Mouse (Mus musculus) stomach, embryonic 16.5 days (tissue): ENCODE data around the gene Slc16a10. TPM values are rescaled to one million over a fixed set of nuclear protein-coding genes. Genes with fewer than 3 reads are reported as not detected.

Experiments used
- ATAC-seq: fragments of 200-750 bp; cut with Nextera tagmentation; 2 replicates; pipeline ENCODE4 v1.8.0; 2017; ENCODE audit warnings: moderate number of reproducible peaks, moderate TSS enrichment; ENCODE audit not compliant: insufficient read depth, low FRiP score
- H3K27ac ChIP-seq: fragments of 300-500 bp; sonication (generic); 2 replicates; pipeline ENCODE4 v1.5.1; 2014; ENCODE audit warnings: low read length
- H3K27me3 ChIP-seq: fragments of 300-500 bp; sonication (generic); 2 replicates; pipeline ENCODE4 v1.6.1; 2014; ENCODE audit warnings: low read length, control low read depth, mixed read lengths; ENCODE audit not compliant: control insufficient read depth, insufficient read depth
- H3K36me3 ChIP-seq: fragments of 300-500 bp; sonication (generic); 2 replicates; pipeline ENCODE4 v1.6.1; 2014; ENCODE audit warnings: low read length; ENCODE audit not compliant: control insufficient read depth, insufficient read depth
- H3K4me1 ChIP-seq: fragments of 300-500 bp; sonication (generic); 2 replicates; pipeline ENCODE4 v1.6.1; 2014; ENCODE audit warnings: low read length, control low read depth, mixed read lengths; ENCODE audit not compliant: control insufficient read depth, insufficient read depth
- H3K4me2 ChIP-seq: fragments of 300-500 bp; sonication (generic); 2 replicates; pipeline ENCODE4 v1.6.1; 2014; ENCODE audit warnings: low read depth, low read length, mixed read lengths
- H3K4me3 ChIP-seq: fragments of 300-500 bp; sonication (generic); replicated peaks from 2 replicates; pipeline ENCODE4 v1.5.1; 2014; ENCODE audit warnings: mild to moderate bottlenecking, low read length
- H3K9ac ChIP-seq: fragments of 300-500 bp; sonication (generic); 2 replicates; pipeline ENCODE4 v1.6.1; 2014; ENCODE audit warnings: low read length
- H3K9me3 ChIP-seq: fragments of 300-500 bp; sonication (generic); replicated peaks from 2 replicates; pipeline ENCODE4 v1.6.1; 2016; ENCODE audit warnings: low read length, control low read depth; ENCODE audit not compliant: control insufficient read depth
- WGBS: fragments of 180-500 bp; shearing (Covaris S2); extraction: QIAGEN DNeasy Blood & Tissue Kit; methylation state at CpG from one replicate; pipeline ENCODE4 v1.1.7; 2014; 5-methylcytosine and 5-hydroxymethylcytosine counted together
- polyA plus RNA-seq: library from polyadenylated mRNA; unstranded; fragments of >200 nt; fragmentation: Nextera tagmentation; extraction: Ambion mirVana; gene quantifications from 2 replicates; pipeline ENCODE4 v1.2.1, GENCODE M21; 2015

Slc16a10 gene
- polyA plus RNA-seq, 1 experiment from 2014 or later: 12.2 TPM

DNA sequence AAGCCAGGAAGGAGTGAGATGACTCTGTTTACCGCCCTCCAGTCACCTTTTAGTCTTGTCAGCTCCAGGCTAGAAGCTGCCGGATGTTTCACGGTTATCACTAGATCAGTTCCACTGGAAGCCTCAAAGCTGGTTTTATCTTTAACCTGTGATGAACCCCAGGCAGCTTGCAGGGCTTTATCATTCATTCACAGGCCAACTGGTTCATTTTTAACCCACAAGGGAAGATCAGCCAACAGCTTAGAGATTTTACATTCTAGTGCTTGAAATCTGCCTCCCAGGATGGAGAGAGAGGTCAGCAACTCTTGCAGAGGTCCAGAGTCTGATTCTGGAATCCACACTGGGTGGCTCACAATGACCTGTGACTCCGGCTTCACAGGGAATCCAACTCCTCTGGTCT is 150.9 kb downstream of the Slc16a10 start:
- no peak for ATAC-seq
- no peaks in the 10 kb centered on the region for H3K27me3 ChIP-seq
- no peak overlapping the region for H3K4me2 ChIP-seq
- WGBS: 46% methylated on average over 4 of the region's 4 CpGs
- H3K27ac ChIP-seq: no peak overlapping the region
- H3K9ac ChIP-seq: no peak overlapping the region
- 0 out of 2 replicates have a peak, but pooled peaks cover 2% of the 10 kb centered on the region for H3K9me3 ChIP-seq
- no peak overlapping the region for H3K4me3 ChIP-seq
- no peaks in the 10 kb centered on the region for H3K4me1 ChIP-seq
- no peaks in the 10 kb centered on the region for H3K36me3 ChIP-seq

DNA sequence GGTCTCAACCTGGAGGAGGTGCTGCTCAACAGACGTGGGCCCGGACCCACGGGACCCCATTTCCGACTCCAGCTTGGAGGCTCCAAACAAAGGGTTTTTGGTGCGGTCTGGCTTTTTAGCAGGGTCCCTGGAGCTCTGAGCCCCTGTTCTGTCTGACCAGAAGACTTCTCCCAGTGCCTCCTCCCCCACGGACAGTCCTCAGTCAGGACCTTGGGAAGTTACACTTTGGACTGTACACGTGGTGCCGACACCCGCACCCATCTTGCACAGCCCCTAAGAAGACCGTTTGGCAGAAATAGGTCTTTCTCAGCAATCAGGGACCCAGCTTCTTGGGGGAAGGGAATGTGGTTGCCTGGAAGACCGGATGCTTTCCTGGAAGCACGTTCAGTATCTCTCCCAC is 155.6 kb downstream of the Slc16a10 start, which contains the start of gene Mfsd4b5:
TSS of gene Mfsd4b5 (minus strand) at position 181 of the 400 bp plus-strand sequence.
- Histone ChIP-seq H3K9ac (no peak within 1 kb of the TSS), H3K36me3 (no peaks in the 10 kb centered on the region), H3K4me3 (no peak within 1 kb of the TSS), H3K27me3 (no peaks in the 10 kb centered on the region), H3K4me2 (no peak within 1 kb of the TSS), H3K4me1 (no peaks in the 10 kb centered on the region), H3K27ac (no peak within 1 kb of the TSS), H3K9me3 (no peaks in the 10 kb centered on the region)
- 89% methylated on average over 12 of the region's 12 CpGs for WGBS
- no peak for ATAC-seq

Other genes with a start within 250 kb of the Slc16a10 start
- 3.5 and 3.6 TPM in 2 replicates for gene Mfsd4b4, start 243.0 kb downstream of the Slc16a10 start, polyA plus RNA-seq
- gene Mfsd4b2, start 215.3 kb downstream of the Slc16a10 start, polyA plus RNA-seq: 0.12 and 0.18 TPM in 2 replicates
- 1.7 and 2.2 TPM in 2 replicates for gene Mfsd4b3, start 182.1 kb downstream of the Slc16a10 start, polyA plus RNA-seq
- 0.08 and 0.11 TPM in 2 replicates for gene Mfsd4b5, start 155.6 kb downstream of the Slc16a10 start, polyA plus RNA-seq
- gene Mfsd4b1, start 117.0 kb downstream of the Slc16a10 start, polyA plus RNA-seq: 0.17 and 0.21 TPM in 2 replicates
- gene Rpf2, start 104.8 kb upstream of the Slc16a10 start, polyA plus RNA-seq: 50.6 and 55.3 TPM in 2 replicates
- 80.8 and 86.1 TPM in 2 replicates for gene Gtf3c6, start 115.8 kb upstream of the Slc16a10 start, polyA plus RNA-seq
- gene Amd1, start 159.9 kb upstream of the Slc16a10 start, polyA plus RNA-seq: 63.0 and 64.7 TPM in 2 replicates
- 7.8 and 8.4 TPM in 2 replicates for gene Cdk19, start 197.3 kb upstream of the Slc16a10 start, polyA plus RNA-seq